Mouse (Mus musculus) kidney, embryonic 15.5 days (tissue): ENCODE data around the gene Spdl1. TPM values are rescaled to one million over a fixed set of nuclear protein-coding genes. Genes with fewer than 3 reads are reported as not detected.

Experiments used
- ATAC-seq: fragments of 200-750 bp; cut with Nextera tagmentation; replicated peaks from 2 replicates; pipeline ENCODE4 v1.8.0; 2017; ENCODE audit warnings: moderate TSS enrichment; ENCODE audit not compliant: low FRiP score
- H3K27ac ChIP-seq: fragments of 300-500 bp; sonication (generic); 2 replicates; pipeline ENCODE4 v1.5.1; 2015; ENCODE audit warnings: mild to moderate bottlenecking, inconsistent platforms
- H3K27me3 ChIP-seq: fragments of 300-500 bp; sonication (generic); 2 replicates; pipeline ENCODE4 v1.6.1; 2015; ENCODE audit warnings: inconsistent platforms
- H3K36me3 ChIP-seq: fragments of 300-500 bp; sonication (generic); 2 replicates; pipeline ENCODE4 v1.6.1; 2015; ENCODE audit warnings: inconsistent platforms
- H3K4me1 ChIP-seq: fragments of 300-500 bp; sonication (generic); 2 replicates; pipeline ENCODE4 v1.6.1; 2015; ENCODE audit warnings: inconsistent platforms
- H3K4me2 ChIP-seq: fragments of 300-500 bp; sonication (generic); 2 replicates; pipeline ENCODE4 v1.6.1; 2015; ENCODE audit warnings: moderate library complexity, mild to moderate bottlenecking, inconsistent platforms
- H3K4me3 ChIP-seq: fragments of 300-500 bp; sonication (generic); replicated peaks from 2 replicates; pipeline ENCODE4 v1.5.1; 2015; ENCODE audit warnings: mild to moderate bottlenecking, inconsistent platforms
- H3K9ac ChIP-seq: fragments of 300-500 bp; sonication (generic); 2 replicates; pipeline ENCODE4 v1.6.1; 2015; ENCODE audit warnings: mild to moderate bottlenecking, inconsistent platforms
- H3K9me3 ChIP-seq: fragments of 300-500 bp; sonication (generic); replicated peaks from 2 replicates; pipeline ENCODE4 v1.6.1; 2016; ENCODE audit warnings: inconsistent platforms
- WGBS: fragments of 180-500 bp; shearing (Covaris S2); methylation state at CpG from one replicate; pipeline ENCODE4 v1.1.7; 2015; ENCODE audit warnings: mixed read lengths; 5-methylcytosine and 5-hydroxymethylcytosine counted together
- polyA plus RNA-seq: library from polyadenylated mRNA; unstranded; fragments of >200 nt; fragmentation: Nextera tagmentation; extraction: Ambion mirVana; gene quantifications from 2 replicates; pipeline ENCODE4 v1.2.1, GENCODE M21; 2015

Spdl1 gene
- polyA plus RNA-seq, 1 experiment from 2014 or later = 25.0 TPM

DNA sequence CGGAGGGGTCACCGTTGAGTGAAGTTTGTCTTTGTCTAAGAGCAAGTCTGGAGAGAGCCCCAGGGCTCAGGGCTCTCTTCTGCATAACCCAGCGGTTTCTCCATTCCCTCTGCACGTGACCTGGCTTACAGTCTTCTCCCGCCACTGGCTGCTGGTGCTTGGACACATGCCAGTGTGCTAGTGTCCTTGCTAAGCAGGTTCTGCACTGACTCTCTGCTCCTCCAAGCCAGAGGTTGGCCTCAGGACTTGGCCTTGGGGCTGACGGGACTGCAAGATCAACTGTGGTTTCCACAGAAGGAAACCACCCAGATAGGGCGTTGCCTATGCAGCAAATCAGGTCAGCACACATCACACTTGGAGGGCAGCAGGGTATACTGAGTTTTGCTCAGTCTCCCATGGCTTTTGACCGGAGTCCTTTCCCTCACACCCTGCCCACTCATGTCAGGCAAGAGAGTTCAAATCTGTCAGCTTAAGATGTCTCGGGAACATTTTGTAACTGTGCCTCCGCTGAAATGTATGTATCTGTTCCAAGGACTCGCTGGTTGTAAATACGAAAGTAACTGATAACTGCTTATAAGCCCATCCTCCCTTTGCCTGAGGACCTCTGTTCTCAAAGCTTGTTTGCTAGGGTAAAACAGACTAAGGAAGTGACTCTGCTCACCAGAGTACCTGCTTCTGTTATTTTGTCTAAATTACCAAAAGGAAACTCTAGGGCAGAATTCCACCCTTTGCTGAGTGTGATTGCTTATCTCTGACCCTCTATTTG is 62.0 kb downstream of the Spdl1 start:
- Histone ChIP-seq H3K9me3 (no peaks in the 10 kb centered on the region), H3K9ac (no peak overlapping the region), H3K27ac (no peak overlapping the region), H3K27me3 (no peaks in the 10 kb centered on the region), H3K4me1 (no peaks in the 10 kb centered on the region), H3K4me3 (no peak overlapping the region), H3K36me3 (no peaks in the 10 kb centered on the region), H3K4me2 (no peak overlapping the region)
- ATAC-seq = peak; percentile 49; the same call in 1 of the 2 replicates
- WGBS = 55% methylated on average over 12 of the region's 12 CpGs

- Histone ChIP-seq H3K9me3 (no peaks in the 10 kb centered on the region), H3K36me3 (no peaks in the 10 kb centered on the region)
- WGBS = 40% methylated on average over 4 of the region's 4 CpGs
These were observed 62.8 kb downstream of the Spdl1 start for GRCm38 (mm10) chr11:34770666-34771065.

GRCm38 (mm10) chr11:34769946-34770345 is 63.5 kb downstream of the Spdl1 start:
- ATAC-seq = no peak
- no peak overlapping the region for H3K4me2 ChIP-seq
- H3K9me3 ChIP-seq = no peaks in the 10 kb centered on the region
- WGBS = 90% methylated on average over 8 of the region's 8 CpGs
- H3K9ac ChIP-seq = no peak overlapping the region
- H3K4me1 ChIP-seq = no peaks in the 10 kb centered on the region
- H3K4me3 ChIP-seq = no peak overlapping the region
- no peaks in the 10 kb centered on the region for H3K27me3 ChIP-seq
- no peaks in the 10 kb centered on the region for H3K36me3 ChIP-seq
- H3K27ac ChIP-seq = no peak overlapping the region

More at GRCm38 (mm10) chr11:34770666-34771065, 62.8 kb downstream of the Spdl1 start:
- Histone ChIP-seq H3K27me3 (no peaks in the 10 kb centered on the region), H3K9ac (no peak overlapping the region), H3K4me2 (no peak overlapping the region), H3K27ac (no peak overlapping the region), H3K4me3 (no peak overlapping the region), H3K4me1 (no peaks in the 10 kb centered on the region)
- no peak for ATAC-seq

- H3K9me3 ChIP-seq = no peaks in the 10 kb centered on the region
- H3K36me3 ChIP-seq = no peaks in the 10 kb centered on the region
- H3K4me3 ChIP-seq = no peak overlapping the region
- no peaks in the 10 kb centered on the region for H3K4me1 ChIP-seq
- 94% methylated on average over 2 of the region's 2 CpGs for WGBS
- ATAC-seq = no peak
- no peak overlapping the region for H3K27ac ChIP-seq
- no peak overlapping the region for H3K9ac ChIP-seq
- no peaks in the 10 kb centered on the region for H3K27me3 ChIP-seq
- H3K4me2 ChIP-seq = no peak overlapping the region
These were observed 64.0 kb downstream of the Spdl1 start for GRCm38 (mm10) chr11:34769396-34769795.

DNA sequence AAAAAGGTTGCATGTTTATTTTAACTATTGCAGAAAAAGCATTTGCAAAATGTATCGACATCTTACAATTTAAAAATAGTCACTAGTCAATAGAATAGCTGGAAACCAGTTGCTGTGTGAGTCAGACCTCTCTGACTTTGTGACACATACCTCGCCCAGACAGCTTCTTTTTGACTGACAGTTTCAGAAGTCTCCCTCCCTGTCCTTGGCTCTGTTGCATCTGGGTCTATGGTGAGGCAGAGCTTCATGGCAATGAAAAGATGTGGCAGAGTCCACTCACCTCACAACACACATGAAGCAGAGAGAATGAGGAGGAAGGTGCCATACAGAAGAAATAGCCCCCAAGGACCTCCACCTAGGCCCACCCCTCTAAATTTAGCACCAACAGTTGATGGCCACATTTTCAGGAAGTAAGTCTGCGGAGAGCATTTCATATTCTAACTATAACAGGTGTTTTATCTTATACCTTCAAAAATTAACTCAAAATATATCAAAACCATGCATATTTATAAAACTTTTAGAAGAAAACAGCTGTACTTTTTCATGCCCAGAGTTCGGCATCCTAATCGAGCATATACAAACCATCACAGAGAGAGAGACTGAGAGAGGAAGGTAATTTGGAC is 69.6 kb downstream of the Spdl1 start:
- no peak for ATAC-seq
- Histone ChIP-seq H3K27me3 (no peaks in the 10 kb centered on the region), H3K4me1 (no peaks in the 10 kb centered on the region), H3K36me3 (no peaks in the 10 kb centered on the region), H3K9me3 (no peaks in the 10 kb centered on the region), H3K27ac (no peak overlapping the region), H3K9ac (no peak overlapping the region), H3K4me2 (no peak overlapping the region), H3K4me3 (no peak overlapping the region)
- WGBS = 88% methylated on average over 5 of the region's 5 CpGs

DNA sequence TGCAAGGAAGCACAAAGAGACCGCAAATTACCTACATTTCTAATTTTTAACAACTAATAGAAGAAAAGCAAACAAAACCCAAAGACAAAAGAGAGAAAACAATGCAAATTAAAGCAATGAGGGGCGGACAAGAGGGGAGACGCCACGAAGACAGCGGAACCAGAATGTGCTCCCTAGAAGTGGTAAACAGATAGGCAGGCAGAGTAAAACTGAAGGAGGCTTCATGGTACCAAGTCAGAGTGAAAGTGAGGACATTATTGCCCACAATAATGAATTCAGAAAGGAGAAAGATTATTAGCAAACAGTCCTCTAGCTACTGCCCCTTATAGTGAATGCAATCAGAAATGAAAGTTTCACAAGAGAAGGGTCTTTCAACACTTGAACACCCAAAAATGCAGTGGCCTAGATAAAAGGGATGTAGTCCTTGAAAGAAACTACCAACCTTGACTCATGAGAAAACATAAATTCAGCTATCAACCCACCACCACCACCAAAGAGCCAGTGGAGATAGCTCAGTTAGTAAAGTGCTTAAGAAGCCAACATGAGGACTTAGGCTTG is 70.8 kb downstream of the Spdl1 start:
- no peak overlapping the region for H3K27ac ChIP-seq
- H3K36me3 ChIP-seq = no peaks in the 10 kb centered on the region
- no peaks in the 10 kb centered on the region for H3K27me3 ChIP-seq
- no peak overlapping the region for H3K4me2 ChIP-seq
- H3K4me1 ChIP-seq = no peaks in the 10 kb centered on the region
- H3K9ac ChIP-seq = no peak overlapping the region
- 89% methylated on average over 5 of the region's 5 CpGs for WGBS
- no peaks in the 10 kb centered on the region for H3K9me3 ChIP-seq
- no peak overlapping the region for H3K4me3 ChIP-seq
- ATAC-seq = no peak

DNA sequence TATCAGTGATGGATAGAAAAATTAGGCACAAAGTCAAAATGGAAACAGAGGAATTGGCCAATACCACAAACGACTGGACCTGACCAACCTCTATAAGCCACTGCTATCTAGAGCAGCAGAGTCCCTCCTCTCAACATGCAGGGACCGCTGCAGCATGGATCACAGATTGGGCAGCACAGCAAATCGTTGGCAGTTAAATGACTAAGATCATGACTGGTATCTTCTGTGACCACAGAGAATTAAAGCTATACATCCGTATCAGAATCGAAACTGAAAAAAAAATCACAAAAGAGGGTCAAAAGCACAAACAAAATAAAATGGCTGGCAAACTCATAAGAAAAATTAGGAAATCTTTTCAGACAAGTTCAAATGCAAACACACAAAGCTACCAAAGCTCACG is 71.3 kb downstream of the Spdl1 start:
- 87% methylated on average over 6 of the region's 6 CpGs for WGBS
- ATAC-seq = no peak
- Histone ChIP-seq H3K4me1 (no peaks in the 10 kb centered on the region), H3K4me3 (no peak overlapping the region), H3K27me3 (no peaks in the 10 kb centered on the region), H3K27ac (no peak overlapping the region), H3K9ac (no peak overlapping the region), H3K36me3 (no peaks in the 10 kb centered on the region), H3K9me3 (no peaks in the 10 kb centered on the region), H3K4me2 (no peak overlapping the region)

- no peaks in the 10 kb centered on the region for H3K36me3 ChIP-seq
- no peak overlapping the region for H3K27ac ChIP-seq
- H3K4me2 ChIP-seq = no peak overlapping the region
- no peak for ATAC-seq
- no peaks in the 10 kb centered on the region for H3K27me3 ChIP-seq
- WGBS = 85% methylated on average over 4 of the region's 4 CpGs
- no peaks in the 10 kb centered on the region for H3K4me1 ChIP-seq
- H3K9ac ChIP-seq = no peak overlapping the region
- H3K4me3 ChIP-seq = no peak overlapping the region
- H3K9me3 ChIP-seq = no peaks in the 10 kb centered on the region
These were observed 73.9 kb downstream of the Spdl1 start for GRCm38 (mm10) chr11:34759582-34759981.

Other genes with a start within 250 kb of the Spdl1 start
- 1.0 and 1.1 TPM in 2 replicates for gene Dock2, start 49.7 kb downstream of the Spdl1 start, polyA plus RNA-seq